Mouse (Mus musculus) liver, embryonic 15.5 days (tissue): Measurements from ENCODE around the gene Mrnip. TPM values are rescaled to one million over a fixed set of nuclear protein-coding genes. Genes with fewer than 3 reads are reported as not detected.

ENCODE experiments used
- ATAC-seq: fragments of 200-750 bp; cut with Nextera tagmentation; 2 replicates; pipeline ENCODE4 v1.8.0; 2017; ENCODE audit warnings: moderate number of reproducible peaks, mild to moderate bottlenecking, moderate library complexity; ENCODE audit not compliant: insufficient read depth
- H3K27ac ChIP-seq: fragments of 300-500 bp; sonication (generic); replicated peaks from 2 replicates; pipeline ENCODE4 v1.5.1; 2015; ENCODE audit warnings: mild to moderate bottlenecking, inconsistent platforms
- H3K27me3 ChIP-seq: fragments of 300-500 bp; sonication (generic); 2 replicates; pipeline ENCODE4 v1.6.1; 2015; ENCODE audit warnings: mild to moderate bottlenecking, inconsistent platforms
- H3K36me3 ChIP-seq: fragments of 300-500 bp; sonication (generic); replicated peaks from 2 replicates; pipeline ENCODE4 v1.6.1; 2015; ENCODE audit warnings: moderate library complexity, mild to moderate bottlenecking, inconsistent platforms
- H3K4me1 ChIP-seq: fragments of 300-500 bp; sonication (generic); replicated peaks from 2 replicates; pipeline ENCODE4 v1.6.1; 2015; ENCODE audit warnings: inconsistent platforms
- H3K4me2 ChIP-seq: fragments of 300-500 bp; sonication (generic); 2 replicates; pipeline ENCODE4 v1.6.1; 2015; ENCODE audit warnings: moderate library complexity, mild to moderate bottlenecking, inconsistent platforms
- H3K4me3 ChIP-seq: fragments of 300-500 bp; sonication (generic); replicated peaks from 2 replicates; pipeline ENCODE4 v1.5.1; 2015; ENCODE audit warnings: mild to moderate bottlenecking, inconsistent platforms
- H3K9ac ChIP-seq: fragments of 300-500 bp; sonication (generic); 2 replicates; pipeline ENCODE4 v1.6.1; 2015; ENCODE audit warnings: moderate library complexity, mild to moderate bottlenecking, inconsistent platforms
- H3K9me3 ChIP-seq: fragments of 300-500 bp; sonication (generic); replicated peaks from 2 replicates; pipeline ENCODE4 v1.6.1; 2016; ENCODE audit warnings: inconsistent platforms
- WGBS: fragments of 180-500 bp; shearing (Covaris S2); methylation state at CpG from one replicate; pipeline ENCODE4 v1.1.7; 2015; ENCODE audit warnings: mixed read lengths; ENCODE audit not compliant: insufficient replicate concordance; 5-methylcytosine and 5-hydroxymethylcytosine counted together
- polyA plus RNA-seq: library from polyadenylated mRNA; unstranded; fragments of >200 nt; fragmentation: Nextera tagmentation; extraction: Ambion mirVana; gene quantifications from 2 replicates; pipeline ENCODE4 v1.2.1, GENCODE M21; 2015

Mrnip gene
- polyA plus RNA-seq, 1 experiment from 2014 or later: 7.6 TPM

DNA sequence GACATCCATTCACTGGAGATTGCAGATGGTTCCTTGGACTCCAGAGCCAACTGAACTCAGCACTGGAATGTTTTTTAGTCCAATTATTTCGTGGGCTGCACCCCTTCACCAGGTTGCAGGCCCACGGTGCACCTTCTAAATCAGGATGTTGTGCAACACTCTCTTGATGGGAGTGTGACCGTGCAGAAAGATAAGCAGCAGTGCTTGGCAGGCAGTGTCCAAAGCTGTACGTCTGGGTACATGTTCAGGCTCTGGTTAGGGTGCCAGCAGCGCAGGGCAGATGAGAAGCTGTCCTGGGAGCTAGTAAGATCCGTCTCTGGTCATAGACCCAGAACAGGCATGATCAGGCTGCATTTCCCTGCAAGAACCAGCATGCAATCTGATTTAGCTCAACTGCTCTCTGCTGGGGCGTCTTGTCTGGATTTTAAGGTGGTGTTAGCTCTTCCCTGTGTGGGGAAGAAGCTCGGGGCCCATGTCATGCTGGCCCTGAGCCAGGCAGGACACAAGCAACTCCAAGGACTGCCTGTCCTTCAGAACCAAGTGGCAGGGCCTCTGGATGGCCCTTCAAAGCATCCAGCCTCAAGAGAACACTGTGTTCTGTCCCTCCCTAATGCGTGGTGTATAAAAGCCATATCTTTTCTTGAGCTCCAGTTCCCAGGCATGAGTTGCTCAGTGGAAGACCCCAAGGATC, 26.8 kb upstream of the Mrnip start:
- H3K36me3 ChIP-seq: peaks cover 78% of the 10 kb centered on the region
- H3K9me3 ChIP-seq: no peaks in the 10 kb centered on the region
- WGBS: 44% methylated on average over 9 of the region's 9 CpGs

DNA sequence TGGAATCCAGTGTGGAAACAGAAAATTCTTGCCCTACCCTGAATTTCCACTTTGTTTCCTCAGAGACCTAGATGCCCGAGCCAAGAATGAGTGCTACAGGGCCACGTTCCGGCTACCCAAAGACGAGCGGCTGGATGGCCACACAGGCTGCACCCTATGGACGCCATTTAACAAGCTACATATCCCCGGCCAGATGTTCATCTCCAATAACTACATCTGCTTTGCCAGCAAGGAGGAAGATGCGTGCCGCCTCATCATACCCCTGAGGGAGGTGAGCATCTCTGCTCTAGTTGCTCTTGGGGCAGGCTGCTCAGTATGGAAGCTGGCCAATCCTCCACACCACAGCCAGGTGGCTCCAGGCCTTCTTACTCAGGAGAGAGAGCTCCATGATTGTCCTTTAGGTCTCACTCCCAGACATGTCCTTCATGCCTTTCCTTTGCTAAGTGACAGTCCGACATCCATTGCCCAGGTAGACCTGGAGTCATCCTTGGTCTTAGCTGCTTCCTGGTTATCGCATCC, 26.2 kb upstream of the Mrnip start:
- Histone ChIP-seq H3K9me3 (no peaks in the 10 kb centered on the region), H3K27ac (no peak overlapping the region), H3K9ac (no peak overlapping the region), H3K4me2 (no peak overlapping the region), H3K27me3 (no peaks in the 10 kb centered on the region), H3K36me3 (peaks cover 81% of the 10 kb centered on the region), H3K4me3 (no peak overlapping the region), H3K4me1 (peaks cover 11% of the 10 kb centered on the region; the same call in 1 of the 2 replicates)
- ATAC-seq: no peak
- WGBS: 83% methylated on average over 11 of the region's 11 CpGs

More for the DNA sequence above, 26.8 kb upstream of the Mrnip start:
- Histone ChIP-seq H3K27me3 (no peaks in the 10 kb centered on the region), H3K4me2 (no peak overlapping the region), H3K4me1 (peaks cover 11% of the 10 kb centered on the region; the same call in 1 of the 2 replicates), H3K9ac (no peak overlapping the region), H3K4me3 (no peak overlapping the region), H3K27ac (no peak overlapping the region)
- ATAC-seq: no peak

DNA sequence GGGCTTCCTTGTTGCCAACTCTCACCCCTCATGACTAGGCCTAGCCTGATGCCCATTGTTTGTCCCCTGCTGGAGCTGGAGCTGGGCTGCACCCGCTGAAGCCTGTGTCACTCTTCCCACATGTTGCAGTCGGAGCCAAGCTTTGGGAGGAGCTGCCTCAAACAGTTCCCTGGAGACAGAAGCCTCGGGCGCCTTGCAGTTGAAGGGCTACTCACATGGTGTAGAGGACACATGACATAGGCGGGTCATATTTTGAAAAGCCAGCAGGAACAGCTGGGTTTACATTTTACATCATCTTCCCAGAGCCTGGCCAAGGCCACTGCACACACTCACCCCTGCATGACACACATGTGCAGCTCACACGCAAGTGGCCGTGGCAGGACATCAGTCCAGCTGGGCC, 25.0 kb upstream of the Mrnip start:
- WGBS: 76% methylated on average over 7 of the region's 7 CpGs
- Histone ChIP-seq H3K36me3 (peaks cover 79% of the 10 kb centered on the region), H3K9ac (no peak overlapping the region), H3K4me2 (no peak overlapping the region), H3K9me3 (no peaks in the 10 kb centered on the region), H3K4me1 (peaks cover 14% of the 10 kb centered on the region; the same call in 1 of the 2 replicates), H3K27me3 (no peaks in the 10 kb centered on the region), H3K27ac (no peak overlapping the region), H3K4me3 (no peak overlapping the region)
- ATAC-seq: no peak

DNA sequence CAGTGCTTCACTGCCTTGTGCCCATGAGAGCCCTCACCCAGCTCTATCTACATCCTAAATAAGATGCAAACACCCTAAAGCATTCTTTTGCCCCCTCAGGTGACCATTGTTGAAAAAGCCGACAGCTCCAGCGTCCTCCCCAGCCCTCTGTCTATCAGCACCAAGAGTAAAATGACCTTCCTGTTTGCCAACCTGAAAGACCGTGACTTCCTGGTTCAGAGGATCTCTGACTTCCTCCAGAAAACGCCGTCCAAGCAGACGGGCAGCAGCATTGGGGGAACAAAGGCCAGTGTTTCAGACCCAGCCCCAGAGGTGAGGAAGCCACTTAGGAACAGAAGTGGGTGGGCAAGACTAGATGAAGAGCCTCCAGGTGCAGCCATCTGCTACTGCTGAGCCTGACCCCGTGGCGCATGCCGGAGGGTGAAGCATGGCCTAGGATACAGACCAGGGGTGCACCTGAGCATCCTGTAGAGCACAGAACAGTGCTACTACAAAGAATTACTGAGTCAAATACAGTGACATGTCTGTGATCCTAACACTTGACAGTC, 24.6 kb upstream of the Mrnip start:
- Histone ChIP-seq H3K4me1 (peaks cover 14% of the 10 kb centered on the region), H3K27ac (no peak overlapping the region), H3K9ac (no peak overlapping the region), H3K4me3 (no peak overlapping the region), H3K27me3 (no peaks in the 10 kb centered on the region), H3K36me3 (peaks cover 80% of the 10 kb centered on the region), H3K9me3 (no peaks in the 10 kb centered on the region), H3K4me2 (no peak overlapping the region)
- no peak for ATAC-seq
- 66% methylated on average over 9 of the region's 9 CpGs for WGBS

DNA sequence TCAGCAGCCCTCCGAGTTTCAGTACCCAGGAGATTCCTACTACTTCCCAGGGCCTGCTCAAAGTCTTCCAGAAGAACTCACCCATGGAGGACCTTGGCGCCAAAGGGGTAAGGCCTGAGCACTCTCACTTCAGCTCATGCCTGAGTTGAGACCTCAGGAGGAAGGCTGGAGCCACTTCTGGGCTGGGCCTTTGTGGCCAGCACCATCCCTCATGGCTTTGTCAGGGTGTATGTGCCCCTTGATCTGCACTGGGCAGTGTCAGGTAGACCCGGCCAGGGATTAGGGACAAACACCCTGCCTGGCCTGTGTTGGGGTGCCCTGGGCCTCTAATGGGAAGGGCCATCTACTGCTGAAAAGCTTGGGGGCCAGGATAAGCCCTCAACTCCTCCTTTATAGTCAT, 22.9 kb upstream of the Mrnip start:
- Histone ChIP-seq H3K27me3 (no peaks in the 10 kb centered on the region), H3K9ac (no peak overlapping the region), H3K27ac (no peak overlapping the region), H3K36me3 (peaks cover 79% of the 10 kb centered on the region), H3K4me1 (peaks cover 14% of the 10 kb centered on the region), H3K4me2 (no peak overlapping the region), H3K9me3 (no peaks in the 10 kb centered on the region), H3K4me3 (no peak overlapping the region)
- ATAC-seq: no peak
- WGBS: 77% methylated on average over 3 of the region's 3 CpGs

DNA sequence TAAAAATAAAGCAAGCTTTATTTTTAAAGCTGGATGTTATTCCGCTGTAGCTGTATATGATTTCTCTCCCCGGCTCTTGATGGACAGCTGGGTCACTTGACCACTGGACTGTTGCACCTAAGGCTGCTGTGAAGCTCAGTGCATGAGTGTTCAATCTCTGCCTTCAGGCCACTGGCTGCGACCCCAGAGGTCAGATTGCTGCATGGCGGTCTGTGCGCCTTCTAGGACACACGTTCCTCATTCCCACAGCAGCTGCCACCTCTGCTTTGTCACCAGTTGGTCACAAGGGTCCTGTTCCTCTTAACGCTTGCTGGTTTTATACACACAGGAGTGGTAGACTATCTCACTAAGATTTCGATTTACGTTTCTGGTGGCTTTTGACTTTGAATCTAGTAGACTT, 20.1 kb upstream of the Mrnip start:
- peaks cover 86% of the 10 kb centered on the region for H3K36me3 ChIP-seq
- H3K27ac ChIP-seq: no peak overlapping the region; the same call in 1 of the 2 replicates
- no peak overlapping the region for H3K9ac ChIP-seq
- H3K4me3 ChIP-seq: no peak overlapping the region
- ATAC-seq: 0 out of 2 replicates have a peak, but pooled peaks have one; percentile 17
- H3K4me2 ChIP-seq: no peak overlapping the region
- 72% methylated on average over 9 of the region's 9 CpGs for WGBS
- H3K9me3 ChIP-seq: no peaks in the 10 kb centered on the region
- H3K4me1 ChIP-seq: peaks cover 12% of the 10 kb centered on the region
- no peaks in the 10 kb centered on the region for H3K27me3 ChIP-seq

DNA sequence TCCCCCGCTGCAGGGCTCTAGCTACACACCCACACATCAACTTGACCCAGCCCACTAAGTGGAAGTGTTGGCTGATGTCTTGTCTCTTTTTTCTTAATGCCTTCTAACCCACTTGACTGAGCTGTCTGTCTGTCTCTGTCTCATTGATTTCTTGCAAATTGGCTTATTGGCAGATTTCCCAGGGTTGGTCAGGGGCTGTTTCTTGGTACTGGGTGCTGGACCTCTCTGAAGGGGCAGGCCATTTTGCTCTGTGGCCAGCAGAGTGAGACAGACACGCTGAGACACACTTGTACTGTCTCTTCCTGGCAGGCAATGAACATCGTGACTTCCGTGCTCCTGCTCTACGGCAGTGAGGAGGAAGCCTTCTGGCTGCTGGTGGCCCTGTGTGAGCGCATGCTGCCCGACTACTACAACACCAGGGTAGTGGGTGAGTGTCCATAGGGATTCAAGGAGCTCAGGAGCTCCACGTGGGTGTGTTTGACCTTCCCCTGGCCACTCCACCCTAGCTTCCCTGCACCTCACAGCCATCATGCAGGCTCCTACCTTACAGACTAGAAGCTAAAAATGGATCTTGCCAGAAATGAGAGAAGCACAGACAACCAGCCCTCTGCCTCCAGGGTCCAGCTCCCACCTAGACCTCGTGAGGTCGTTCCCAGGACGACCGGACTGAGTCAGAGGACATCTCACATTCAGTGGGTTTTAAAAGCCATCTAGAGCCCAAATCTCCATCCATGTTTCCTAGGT, 19.3 kb upstream of the Mrnip start:
- H3K4me3 ChIP-seq: no peak overlapping the region
- no peak overlapping the region for H3K9ac ChIP-seq
- H3K4me2 ChIP-seq: no peak overlapping the region
- no peaks in the 10 kb centered on the region for H3K9me3 ChIP-seq
- peaks cover 86% of the 10 kb centered on the region for H3K36me3 ChIP-seq
- peaks cover 18% of the 10 kb centered on the region for H3K4me1 ChIP-seq
- no peak overlapping the region; the same call in 1 of the 2 replicates for H3K27ac ChIP-seq
- no peak for ATAC-seq
- no peaks in the 10 kb centered on the region for H3K27me3 ChIP-seq
- 79% methylated on average over 12 of the region's 12 CpGs for WGBS

DNA sequence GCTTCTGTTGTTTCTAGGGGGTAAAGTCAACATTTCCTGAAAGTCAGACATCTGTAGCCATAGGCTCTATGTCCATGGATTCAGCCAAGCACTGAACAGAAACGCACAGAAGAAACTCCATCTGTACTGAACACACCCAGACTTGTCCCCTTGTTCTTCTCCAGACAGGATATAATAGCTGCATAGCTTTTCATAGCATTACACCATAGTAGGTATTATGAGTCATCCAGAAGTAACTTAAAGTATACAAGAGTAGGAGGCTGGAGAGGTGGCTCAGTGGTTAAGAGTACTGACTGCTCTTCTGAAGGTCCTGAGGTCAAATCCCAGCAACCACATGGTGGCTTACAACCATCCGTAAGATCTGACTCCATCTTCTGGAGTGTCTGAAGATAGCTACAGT, 18.5 kb upstream of the Mrnip start:
- Histone ChIP-seq H3K4me2 (no peak overlapping the region), H3K36me3 (peaks cover 82% of the 10 kb centered on the region), H3K9ac (no peak overlapping the region), H3K27ac (no peak overlapping the region), H3K4me1 (peaks cover 18% of the 10 kb centered on the region), H3K9me3 (no peaks in the 10 kb centered on the region), H3K4me3 (no peak overlapping the region), H3K27me3 (no peaks in the 10 kb centered on the region)
- WGBS: 74% methylated on average over 2 of the region's 2 CpGs
- no peak for ATAC-seq

DNA sequence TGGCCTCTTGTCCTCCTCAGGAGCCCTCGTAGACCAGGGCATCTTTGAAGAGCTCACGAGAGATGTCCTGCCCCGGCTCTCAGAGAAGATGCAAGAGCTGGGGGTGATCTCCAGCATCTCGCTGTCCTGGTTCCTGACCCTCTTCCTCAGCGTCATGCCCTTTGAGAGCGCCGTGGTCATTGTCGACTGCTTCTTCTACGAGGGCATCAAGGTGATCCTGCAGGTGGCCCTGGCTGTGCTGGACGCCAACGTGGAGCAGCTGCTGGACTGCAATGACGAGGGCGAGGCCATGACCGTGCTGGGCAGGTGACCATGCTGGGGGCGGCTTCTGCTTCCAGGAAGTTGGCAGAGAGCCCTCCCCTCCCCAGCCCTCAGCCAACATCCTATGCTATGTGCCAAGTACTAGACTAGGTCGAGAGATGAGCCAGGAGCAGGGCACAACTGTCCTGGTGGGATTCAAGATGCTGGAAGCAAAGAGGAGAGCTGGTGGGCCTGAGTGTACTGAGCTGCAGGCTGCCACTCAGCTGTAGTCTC, 17.5 kb upstream of the Mrnip start:
- H3K9me3 ChIP-seq: no peaks in the 10 kb centered on the region
- no peak overlapping the region for H3K9ac ChIP-seq
- no peak for ATAC-seq
- peaks cover 72% of the 10 kb centered on the region for H3K36me3 ChIP-seq
- WGBS: 81% methylated on average over 16 of the region's 16 CpGs
- no peak overlapping the region for H3K4me3 ChIP-seq
- H3K4me2 ChIP-seq: no peak overlapping the region
- H3K27me3 ChIP-seq: no peaks in the 10 kb centered on the region
- peaks cover 25% of the 10 kb centered on the region for H3K4me1 ChIP-seq
- H3K27ac ChIP-seq: no peak overlapping the region

DNA sequence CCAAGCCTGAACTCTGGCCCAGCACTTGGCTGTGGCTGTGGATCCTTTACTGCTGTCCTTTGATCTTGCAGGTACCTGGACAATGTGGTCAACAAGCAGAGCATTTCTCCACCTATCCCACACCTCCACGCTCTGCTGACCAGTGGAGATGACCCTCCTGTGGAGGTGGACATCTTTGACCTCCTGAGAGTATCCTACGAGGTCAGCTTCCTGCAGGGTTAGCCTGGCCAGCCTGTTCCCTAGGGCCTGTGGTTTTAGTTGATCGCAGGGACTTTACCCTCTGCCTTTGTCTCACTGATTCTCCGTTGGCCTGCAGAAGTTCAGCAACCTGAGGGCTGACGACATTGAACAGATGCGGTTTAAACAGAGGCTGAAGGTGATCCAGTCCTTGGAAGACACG, 15.9 kb upstream of the Mrnip start:
- Histone ChIP-seq H3K4me1 (peaks cover 30% of the 10 kb centered on the region), H3K27me3 (no peaks in the 10 kb centered on the region), H3K9me3 (no peaks in the 10 kb centered on the region), H3K27ac (no peak overlapping the region), H3K4me2 (no peak overlapping the region), H3K9ac (no peak overlapping the region), H3K4me3 (no peak overlapping the region), H3K36me3 (peaks cover 62% of the 10 kb centered on the region)
- 72% methylated on average over 7 of the region's 7 CpGs for WGBS
- ATAC-seq: no peak

DNA sequence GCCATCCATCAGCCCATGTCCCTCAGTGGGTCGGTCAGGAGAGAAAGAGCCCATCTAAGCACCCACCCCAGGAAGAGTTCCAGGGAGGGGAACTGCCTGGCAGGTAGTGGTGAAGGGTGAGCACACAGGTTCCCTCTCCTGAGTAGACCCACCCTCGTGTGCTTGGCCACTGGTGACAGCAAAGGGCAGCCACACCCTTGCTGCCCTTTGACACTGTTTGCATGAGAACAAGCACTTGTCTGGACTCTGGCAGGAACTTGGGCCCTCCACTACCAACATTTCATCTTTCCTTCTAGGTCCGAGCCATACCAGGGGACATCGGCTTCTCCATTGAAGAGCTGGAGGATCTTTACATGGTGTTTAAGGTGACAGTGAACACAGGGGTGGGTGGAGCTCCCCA, 14.9 kb upstream of the Mrnip start:
- Histone ChIP-seq H3K4me3 (no peak overlapping the region), H3K27me3 (no peaks in the 10 kb centered on the region), H3K9me3 (no peaks in the 10 kb centered on the region), H3K4me2 (no peak overlapping the region), H3K36me3 (peaks cover 70% of the 10 kb centered on the region), H3K9ac (no peak overlapping the region), H3K4me1 (peaks cover 27% of the 10 kb centered on the region), H3K27ac (no peak overlapping the region)
- WGBS: 67% methylated on average over 4 of the region's 4 CpGs
- no peak for ATAC-seq
